Mouse (Mus musculus) brown adipose tissue, adult 24 weeks (tissue): ENCODE results near the gene Gp9. TPM values are rescaled to one million over a fixed set of nuclear protein-coding genes. Genes with fewer than 3 reads are reported as not detected.
"Not testable (repeated sequence)": the region's sequence is repeated elsewhere in the genome, so short reads cannot be mapped to it uniquely, and the experiment has no call there.

Source experiments
- H3K27ac ChIP-seq: fragments of 200-500 bp; replicated peaks from 2 replicates; pipeline ENCODE4 v1.5.1; 2012; ENCODE audit warnings: low read depth, mild to moderate bottlenecking, low read length
- H3K4me1 ChIP-seq: fragments of 200-500 bp; 2 replicates; pipeline ENCODE4 v1.6.1; 2012; ENCODE audit warnings: low read length, mixed read lengths; ENCODE audit not compliant: control insufficient read depth, insufficient read depth, insufficient read length
- H3K4me3 ChIP-seq: fragments of 200-500 bp; 2 replicates; pipeline ENCODE4 v1.5.1; 2012; ENCODE audit warnings: low read depth, mild to moderate bottlenecking, low read length, moderate library complexity; ENCODE audit not compliant: insufficient read depth
- polyA plus RNA-seq: library from polyadenylated mRNA; stranded (reverse); fragments of >200 nt; gene quantifications from 2 replicates; pipeline ENCODE4 v1.2.4, GENCODE M21; 2012; ENCODE audit not compliant: missing spikeins, insufficient read depth, insufficient read length

Gene Gp9
- polyA plus RNA-seq, 1 experiment: not detected

DNA sequence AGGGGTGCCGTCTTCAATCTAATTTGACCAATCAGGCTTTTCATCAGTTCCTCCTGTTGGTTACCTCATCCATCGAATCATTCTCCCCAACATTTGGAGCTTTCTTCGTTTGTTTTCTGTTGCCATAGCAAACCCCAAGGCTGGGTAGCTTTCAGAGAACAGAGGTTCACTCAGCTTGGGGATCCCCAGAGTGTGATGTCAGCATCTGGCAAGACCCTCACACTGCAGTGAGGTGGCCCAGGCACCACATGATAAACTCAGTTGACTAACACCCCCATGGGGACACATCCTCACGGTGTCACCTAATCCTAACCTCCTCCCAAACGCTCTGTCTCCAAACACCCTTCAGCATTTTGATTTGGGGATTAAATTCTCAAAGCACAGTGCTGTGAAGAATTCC lies 34.6 kb upstream of the Gp9 start:
- Histone ChIP-seq H3K4me1 (no peaks in the 10 kb centered on the region), H3K4me3 (no peak overlapping the region), H3K27ac (no peak overlapping the region)

DNA sequence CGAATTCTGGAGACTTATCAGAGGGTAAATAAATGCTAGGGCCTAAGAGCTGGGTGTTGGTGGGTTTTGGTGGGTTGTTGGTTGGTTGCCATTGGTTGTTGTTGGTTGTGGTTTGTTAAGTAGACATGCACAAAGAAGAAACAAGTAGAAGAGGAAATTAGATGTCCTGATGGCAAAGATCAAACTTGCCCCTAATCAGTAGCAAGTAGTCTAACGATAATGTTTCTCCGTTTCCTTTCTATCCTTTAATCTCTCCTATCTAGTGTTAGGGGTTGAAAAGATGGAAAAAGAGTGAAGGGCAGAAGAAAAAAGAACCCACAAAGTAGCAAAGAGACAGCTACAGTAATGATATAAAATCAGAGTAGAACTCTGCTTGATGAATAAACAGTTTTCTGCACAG lies 33.2 kb upstream of the Gp9 start:
- no peak overlapping the region for H3K4me3 ChIP-seq
- H3K4me1 ChIP-seq: no peaks in the 10 kb centered on the region
- H3K27ac ChIP-seq: no peak overlapping the region

DNA sequence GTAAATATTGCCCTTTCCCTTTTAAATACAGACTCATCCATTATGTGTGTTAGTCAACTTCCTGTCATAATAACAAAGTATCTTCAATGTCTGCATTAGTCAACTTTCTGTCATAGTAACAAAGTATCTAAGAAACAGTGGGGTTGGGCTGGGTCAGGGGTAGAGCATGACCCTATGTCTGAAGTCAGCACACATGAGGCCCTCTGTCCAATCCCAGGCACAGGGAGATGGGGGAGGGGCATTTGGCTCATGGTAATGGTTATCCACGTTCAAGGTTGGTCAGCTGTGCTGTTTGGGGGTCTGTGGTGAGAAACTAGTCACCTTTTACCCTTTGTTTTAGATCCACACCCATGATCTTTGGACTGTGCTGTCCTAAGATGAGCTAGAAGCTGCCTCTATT lies 32.6 kb upstream of the Gp9 start:
- Histone ChIP-seq H3K4me3 (no peak overlapping the region), H3K27ac (no peak overlapping the region), H3K4me1 (no peaks in the 10 kb centered on the region)

DNA sequence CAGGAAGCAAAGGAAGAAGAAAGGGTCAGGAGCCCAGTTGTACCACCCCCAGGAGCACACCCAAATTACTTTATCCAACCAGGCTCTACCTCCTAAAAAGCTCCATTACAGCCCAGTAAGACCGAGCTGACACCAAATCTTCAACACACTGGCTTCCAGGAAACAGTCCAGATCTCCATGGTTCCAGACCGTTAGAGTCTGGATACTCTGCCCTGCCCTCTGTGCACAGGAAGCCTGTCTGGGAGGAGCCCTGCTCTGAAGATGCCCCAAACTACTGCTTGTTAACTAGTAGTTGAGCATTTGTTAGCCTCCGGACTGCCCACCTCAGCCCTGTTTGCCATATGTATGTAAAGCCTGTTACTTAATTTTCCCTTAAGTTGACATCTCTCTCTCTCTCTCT lies 31.8 kb upstream of the Gp9 start:
- Histone ChIP-seq H3K4me1 (no peaks in the 10 kb centered on the region), H3K4me3 (no peak overlapping the region), H3K27ac (no peak overlapping the region)

DNA sequence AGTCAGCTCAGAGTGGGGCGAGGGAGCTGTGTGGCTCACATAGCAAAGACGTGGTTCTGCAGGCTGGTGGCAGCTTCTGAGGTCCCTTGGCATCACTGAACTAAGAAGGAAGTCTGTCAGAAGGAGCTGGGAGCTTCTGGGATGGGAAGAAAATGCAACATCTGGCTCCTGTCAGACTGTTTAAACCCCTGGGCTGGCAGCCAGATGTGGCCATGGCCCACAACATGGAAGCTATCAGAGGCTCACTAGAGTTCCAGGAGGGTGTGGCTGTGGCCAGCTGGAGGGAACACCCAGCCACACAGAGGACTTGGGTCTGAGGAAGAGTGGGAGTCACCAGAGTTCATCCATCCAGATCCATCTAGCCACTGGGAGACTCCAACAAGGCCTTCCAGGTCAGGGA lies 31.0 kb upstream of the Gp9 start:
- H3K4me3 ChIP-seq: no peak overlapping the region
- no peak overlapping the region for H3K27ac ChIP-seq
- H3K4me1 ChIP-seq: no peaks in the 10 kb centered on the region

DNA sequence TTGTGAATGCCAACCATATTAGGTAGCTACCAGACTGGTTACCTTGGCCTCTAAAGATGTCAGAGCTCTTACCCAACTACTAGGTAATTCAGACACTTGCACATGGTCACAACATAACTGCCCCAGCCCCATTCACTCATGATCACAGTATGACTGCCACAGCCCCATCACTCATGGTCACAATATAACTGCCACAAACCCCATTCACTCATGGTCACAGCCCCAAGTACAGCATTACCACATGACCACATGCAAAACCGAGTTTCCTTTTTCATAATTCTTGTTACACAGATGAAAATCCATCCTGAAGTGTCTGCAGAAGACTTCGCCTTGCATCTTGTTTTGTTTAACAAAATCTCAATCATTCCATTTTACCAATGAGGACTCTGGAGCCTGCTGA lies 29.8 kb upstream of the Gp9 start:
- no peaks in the 10 kb centered on the region for H3K4me1 ChIP-seq
- H3K4me3 ChIP-seq: no peak overlapping the region
- H3K27ac ChIP-seq: no peak overlapping the region

DNA sequence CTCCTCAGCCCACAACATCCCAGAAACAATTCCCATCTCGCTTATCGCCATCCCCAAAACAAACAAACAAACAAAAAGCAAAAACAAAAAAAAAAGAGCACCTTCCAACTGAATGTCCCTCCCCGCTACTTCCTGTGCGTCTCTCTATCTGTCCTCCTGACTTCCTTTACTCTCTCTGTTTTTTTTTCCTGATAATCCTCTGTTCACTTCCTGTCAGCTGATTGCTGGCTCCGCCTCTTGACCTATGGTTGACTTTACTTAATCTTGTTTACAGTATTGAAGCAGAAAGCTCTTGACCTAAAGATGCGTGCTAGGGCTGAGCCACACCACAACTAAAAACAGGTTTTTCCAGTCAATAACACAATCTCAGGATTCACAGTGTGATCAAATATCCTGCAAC lies 29.3 kb upstream of the Gp9 start:
- Histone ChIP-seq H3K4me3 (no peak overlapping the region), H3K27ac (no peak overlapping the region), H3K4me1 (no peaks in the 10 kb centered on the region)

DNA sequence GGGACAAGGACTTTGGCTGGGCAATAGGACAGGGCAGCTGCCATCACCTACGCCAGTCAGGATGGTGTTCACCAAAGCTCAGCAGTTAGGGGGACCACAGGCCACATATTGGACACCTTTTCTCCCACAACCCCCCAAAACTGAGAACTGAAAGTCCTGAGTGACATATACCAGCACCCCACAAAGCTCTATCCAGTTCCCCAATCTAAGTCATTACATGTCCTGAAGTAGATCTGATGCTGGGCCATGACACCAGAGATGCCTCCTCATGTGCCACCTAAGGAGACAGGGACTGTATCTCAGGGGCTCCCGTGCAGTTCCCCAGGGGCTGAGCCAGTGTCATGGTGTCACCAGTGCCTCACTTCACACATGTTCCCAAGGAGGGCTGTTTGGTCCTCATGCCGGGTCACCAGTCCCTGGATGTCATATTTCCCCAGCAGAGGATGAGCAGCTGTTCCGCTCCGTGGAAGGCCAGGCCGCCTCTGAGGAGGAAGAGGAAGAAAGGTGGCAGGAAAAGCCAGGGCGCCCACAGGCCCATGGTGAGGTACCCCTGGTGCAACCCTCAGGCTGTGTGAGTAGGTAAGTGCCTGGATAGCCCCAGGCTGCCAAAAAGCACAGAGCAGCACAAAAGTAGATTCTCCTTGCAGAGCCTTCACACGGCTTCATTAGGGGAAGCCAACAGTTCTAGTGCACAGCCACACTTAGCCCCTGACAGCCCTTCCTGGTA lies 27.5 kb upstream of the Gp9 start:
- Histone ChIP-seq H3K4me3 (no peak overlapping the region), H3K4me1 (no peaks in the 10 kb centered on the region)

DNA sequence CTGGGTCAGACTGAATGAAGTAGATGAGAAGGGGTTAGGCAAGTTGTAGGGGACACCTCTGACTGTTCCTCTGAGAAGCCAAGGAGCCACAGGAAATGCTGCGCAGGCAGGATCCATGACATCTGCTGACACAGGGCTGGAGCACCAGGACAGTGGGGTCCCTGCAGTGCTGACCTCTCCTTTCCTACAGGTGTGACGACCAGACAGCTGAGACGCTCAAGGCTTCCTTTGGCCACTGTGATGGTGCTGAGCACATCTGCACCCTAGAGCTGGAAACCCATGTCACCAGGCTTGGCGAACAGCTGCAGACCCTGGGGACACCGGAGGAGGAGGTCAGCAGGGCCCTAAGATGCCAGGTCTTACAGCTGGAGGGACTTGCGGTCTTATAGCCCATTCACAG lies 26.3 kb upstream of the Gp9 start:
- Histone ChIP-seq H3K4me3 (no peak overlapping the region), H3K4me1 (no peaks in the 10 kb centered on the region), H3K27ac (no peak overlapping the region)

More for the DNA sequence above, 27.5 kb upstream of the Gp9 start:
- no peak overlapping the region for H3K27ac ChIP-seq

DNA sequence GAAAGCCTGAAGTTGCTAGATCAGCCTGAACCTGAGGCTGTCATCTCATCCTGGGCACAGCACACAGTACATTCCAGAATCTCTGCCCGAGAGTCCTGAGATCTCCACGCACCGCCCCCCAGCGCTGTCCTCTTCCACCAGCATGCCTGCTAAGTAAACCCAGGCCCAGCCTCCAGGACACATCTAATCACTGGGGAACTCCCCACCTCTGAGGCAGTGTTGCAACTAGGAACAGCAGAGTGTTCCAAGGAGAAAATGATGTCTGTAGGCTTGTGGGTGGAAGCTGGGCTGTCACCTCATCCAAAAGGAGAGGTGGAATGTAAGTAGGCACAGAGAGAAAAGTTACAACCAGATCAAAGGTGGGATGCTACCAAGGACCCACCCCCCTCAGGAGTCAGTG lies 22.7 kb upstream of the Gp9 start:
- H3K4me1 ChIP-seq: no peaks in the 10 kb centered on the region
- H3K4me3 ChIP-seq: no peak overlapping the region
- no peak overlapping the region for H3K27ac ChIP-seq

DNA sequence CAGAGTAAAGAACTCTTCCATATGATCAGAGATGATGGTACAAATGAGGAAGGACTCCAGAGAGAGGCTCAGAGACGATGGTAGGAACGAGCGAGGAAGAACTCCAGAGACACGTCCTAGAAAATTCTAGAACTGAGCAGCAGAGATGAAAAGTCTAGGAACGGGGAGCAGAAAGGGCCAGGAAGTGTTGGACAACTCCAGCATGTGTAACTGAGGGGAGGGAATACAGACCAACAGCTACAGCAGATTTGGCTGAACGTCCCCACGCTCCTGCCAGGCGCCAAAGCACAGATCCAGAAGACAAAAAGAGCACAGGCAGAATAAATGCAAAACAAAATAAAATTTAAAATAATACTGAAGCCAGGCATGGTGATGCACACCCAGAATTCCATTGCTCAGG lies 21.0 kb upstream of the Gp9 start:
- H3K27ac ChIP-seq: no peak overlapping the region
- no peaks in the 10 kb centered on the region for H3K4me1 ChIP-seq
- H3K4me3 ChIP-seq: no peak overlapping the region

DNA sequence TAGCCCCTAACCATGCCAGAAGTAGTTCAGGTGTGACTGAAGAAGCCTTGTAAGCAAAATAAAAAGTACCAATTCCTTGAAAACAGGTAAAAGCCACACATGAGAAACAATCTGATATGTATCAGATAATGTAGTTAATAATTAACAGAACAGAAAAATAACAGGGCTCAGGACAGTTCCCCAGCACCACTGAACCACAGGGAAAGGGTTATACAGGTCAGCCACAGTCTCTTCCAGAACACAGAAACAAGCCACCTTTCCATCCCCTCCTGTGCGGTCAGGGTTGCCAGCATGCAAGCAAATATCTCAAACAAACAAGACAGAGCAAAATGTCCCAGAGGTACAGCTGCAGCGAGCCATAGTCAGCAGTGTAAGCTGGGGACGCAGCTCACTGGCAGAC lies 18.5 kb upstream of the Gp9 start:
- Histone ChIP-seq H3K4me1 (no peaks in the 10 kb centered on the region), H3K4me3 (no peak overlapping the region), H3K27ac (no peak overlapping the region)

DNA sequence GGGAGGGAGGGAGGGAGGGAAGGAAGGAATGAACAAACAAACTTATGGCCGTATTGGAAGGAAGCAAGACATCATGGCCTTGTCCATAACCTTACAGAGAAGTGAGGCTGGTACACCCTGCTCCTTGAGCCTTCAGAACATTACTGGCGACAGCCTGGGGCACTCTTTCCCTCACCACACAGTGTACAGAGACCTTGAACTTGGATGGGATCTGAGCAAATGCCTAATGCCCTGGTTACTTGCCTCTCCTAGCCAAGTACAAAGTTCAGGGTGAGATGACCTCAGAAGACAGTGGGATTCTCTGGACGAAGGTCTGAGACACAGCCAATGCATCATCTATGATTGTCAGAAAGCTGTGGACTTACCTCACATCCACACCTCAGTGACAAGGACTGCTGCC lies 18.0 kb upstream of the Gp9 start:
- Histone ChIP-seq H3K27ac (no peak overlapping the region), H3K4me1 (no peaks in the 10 kb centered on the region), H3K4me3 (no peak overlapping the region)

DNA sequence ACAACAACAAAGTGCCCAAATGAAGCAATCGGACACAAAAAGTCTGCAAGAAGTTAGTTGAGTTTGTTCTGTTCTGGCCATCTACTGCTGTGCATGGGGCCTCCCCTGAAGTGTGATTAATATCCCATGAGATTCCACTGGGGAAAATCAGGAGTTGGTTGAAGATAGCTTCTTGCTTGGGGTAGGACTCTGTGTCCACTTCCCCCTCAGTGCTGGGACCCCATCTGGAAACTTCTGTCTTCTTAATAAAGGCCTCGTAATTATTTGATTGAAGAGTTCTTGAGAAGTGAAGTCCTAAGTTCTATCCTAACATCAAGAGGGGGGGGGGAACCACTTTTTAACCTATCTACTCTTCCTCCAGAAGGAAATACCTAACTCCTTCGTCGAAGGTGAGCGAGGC lies 15.7 kb upstream of the Gp9 start:
- H3K27ac ChIP-seq: no peak overlapping the region
- no peak overlapping the region for H3K4me3 ChIP-seq
- H3K4me1 ChIP-seq: no peaks in the 10 kb centered on the region

DNA sequence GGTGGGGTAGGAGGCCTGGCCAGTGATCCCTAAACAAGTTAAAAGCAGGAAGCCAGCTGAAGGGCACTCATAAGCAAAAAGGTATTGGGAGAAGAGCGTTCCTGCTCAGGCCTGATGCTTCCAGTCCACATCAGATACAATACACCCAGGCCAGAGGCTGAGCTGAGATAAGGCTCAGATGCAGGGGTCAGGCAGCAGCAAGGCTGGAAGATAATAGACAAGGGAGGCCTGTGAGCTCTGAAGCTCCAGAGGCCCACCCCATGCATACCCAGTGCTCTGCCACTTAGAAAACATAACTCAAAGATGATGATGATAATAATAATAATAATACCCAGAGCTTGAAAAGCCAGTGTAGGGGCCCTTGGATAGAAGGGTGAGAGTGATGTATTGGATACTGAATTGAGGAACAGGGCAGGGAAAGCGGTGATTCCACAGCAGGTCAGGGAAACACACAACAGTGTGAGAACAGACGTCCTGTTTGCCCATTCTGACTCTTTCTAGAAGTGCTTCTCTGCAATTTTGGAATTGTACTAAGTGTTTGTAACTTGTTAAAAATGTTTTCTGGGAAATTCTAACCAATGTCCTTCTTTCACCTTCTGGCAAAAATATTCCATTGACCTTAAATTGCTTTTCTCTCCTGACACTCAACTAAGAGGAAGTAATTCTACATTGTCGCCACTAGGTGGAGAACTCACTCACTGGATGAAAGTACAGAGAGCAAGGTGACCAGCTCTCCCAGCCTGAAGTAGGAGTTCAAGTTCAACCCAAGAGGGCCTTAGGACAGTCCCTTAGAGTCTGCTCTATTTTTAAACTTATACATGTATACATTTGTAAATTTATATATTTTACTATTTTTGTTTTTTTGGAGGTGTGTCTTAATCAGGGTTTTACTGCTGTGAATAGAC lies 14.2 kb upstream of the Gp9 start:
- Histone ChIP-seq H3K4me1 (no peaks in the 10 kb centered on the region), H3K4me3 (no peak overlapping the region), H3K27ac (no peak overlapping the region)

DNA sequence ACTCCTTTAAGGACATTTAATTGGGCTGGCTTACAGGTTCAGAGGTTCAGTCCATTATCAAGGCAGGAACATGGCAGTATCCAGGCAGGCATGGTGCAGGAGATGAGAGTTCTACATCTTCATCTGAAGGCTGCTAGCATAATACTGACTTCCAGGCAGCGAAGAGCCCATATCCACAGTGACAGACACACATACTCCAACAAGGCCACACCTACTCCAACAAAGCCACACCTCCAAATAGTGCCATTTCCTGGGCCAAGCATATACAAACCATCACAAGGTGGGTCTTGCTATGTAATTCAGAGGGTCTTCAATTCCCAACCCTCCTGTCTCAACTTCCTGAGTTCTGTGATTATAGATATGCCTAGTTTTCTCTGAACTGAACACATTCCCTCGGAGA lies 13.6 kb upstream of the Gp9 start:
- H3K4me3 ChIP-seq, H3K4me1 ChIP-seq, H3K27ac ChIP-seq: not testable (repeated sequence)
